Mouse (Mus musculus) liver, embryonic 14.5 days (tissue): ENCODE results near the gene Zic5. TPM values are rescaled to one million over a fixed set of nuclear protein-coding genes. Genes with fewer than 3 reads are reported as not detected.

Experiments used
- ATAC-seq: fragments of 200-750 bp; cut with Nextera tagmentation; 2 replicates; pipeline ENCODE4 v1.8.0; 2017; ENCODE audit warnings: moderate number of reproducible peaks, mild to moderate bottlenecking, moderate library complexity; ENCODE audit not compliant: insufficient read depth
- DNase-seq, 3 experiments: peaks; one replicate each; pipeline ENCODE4 v3.0.0-alpha.2; 2012 to 2013; ENCODE audit warnings: low read depth in 3 of 3, low spot score in 3 of 3
- H3K27ac ChIP-seq: fragments of 300-500 bp; sonication (generic); 2 replicates; pipeline ENCODE4 v1.5.1; 2014; ENCODE audit warnings: moderate library complexity, mild to moderate bottlenecking, control low read depth, inconsistent platforms
- H3K27me3 ChIP-seq: fragments of 300-500 bp; sonication (generic); 2 replicates; pipeline ENCODE4 v1.6.1; 2014; ENCODE audit warnings: mild to moderate bottlenecking, low read length, moderate library complexity; ENCODE audit not compliant: control insufficient read depth, insufficient read depth
- H3K36me3 ChIP-seq: fragments of 300-500 bp; sonication (generic); replicated peaks from 2 replicates; pipeline ENCODE4 v1.6.1; 2014; ENCODE audit warnings: low read depth; ENCODE audit not compliant: control insufficient read depth, insufficient read depth
- H3K4me1 ChIP-seq, 2 experiments: fragments of 200-500 bp in 1 of 2; fragments of 300-500 bp in 1 of 2; sonication (generic) in 1 of 2; replicated peaks; 2 replicates each; pipeline ENCODE4 v1.6.1; 2012 to 2014; ENCODE audit warnings: antibody characterized with exemption in 1 of 2, inconsistent platforms in 1 of 2, low read length in 1 of 2; ENCODE audit not compliant: control insufficient read depth in 2 of 2, insufficient read depth in 2 of 2
- H3K4me2 ChIP-seq: fragments of 300-500 bp; sonication (generic); 2 replicates; pipeline ENCODE4 v1.6.1; 2014; ENCODE audit warnings: low read depth, mild to moderate bottlenecking, control low read depth, moderate library complexity
- H3K4me3 ChIP-seq, 2 experiments: fragments of 200-500 bp in 1 of 2; fragments of 300-500 bp in 1 of 2; sonication (generic) in 1 of 2; 2 replicates each; pipeline ENCODE4 v1.5.1; 2012 to 2014; ENCODE audit warnings: low read depth in 2 of 2, low read length in 2 of 2, mild to moderate bottlenecking in 2 of 2, control low read depth in 1 of 2, inconsistent platforms in 1 of 2, moderate library complexity in 1 of 2; ENCODE audit not compliant: insufficient read depth in 1 of 2
- H3K9ac ChIP-seq: fragments of 300-500 bp; sonication (generic); replicated peaks from 2 replicates; pipeline ENCODE4 v1.6.1; 2014; ENCODE audit warnings: mild to moderate bottlenecking, control low read depth, moderate library complexity
- H3K9me3 ChIP-seq: fragments of 300-500 bp; sonication (generic); 2 replicates; pipeline ENCODE4 v1.6.1; 2016; ENCODE audit warnings: low read length, mixed read lengths; ENCODE audit not compliant: control insufficient read depth
- CTCF ChIP-seq: IDR thresholded peaks from 2 replicates; pipeline ENCODE4 v1.5.1; 2016; ENCODE audit warnings: antibody characterized with exemption, low read depth, control low read depth
- EP300 ChIP-seq: IDR thresholded peaks from 2 replicates; pipeline ENCODE4 v1.6.1; 2016; ENCODE audit warnings: antibody characterized with exemption, low read depth
- WGBS: fragments of 180-500 bp; shearing (Covaris S2); extraction: QIAGEN DNeasy Blood & Tissue Kit; methylation state at CpG from one replicate; pipeline ENCODE4 v1.1.7; 2014; ENCODE audit not compliant: insufficient replicate concordance; 5-methylcytosine and 5-hydroxymethylcytosine counted together
- polyA plus RNA-seq, 2 experiments: library from polyadenylated mRNA; depleted of rRNA in 1 of 2; stranded (reverse) in 1 of 2; unstranded in 1 of 2; fragments of >200 nt; fragmentation: Nextera tagmentation in 1 of 2; extraction: Ambion mirVana in 1 of 2; gene quantifications; 2 replicates each; pipeline versions ENCODE4 v1.2.1 to v1.2.3; 2012 to 2014

The Zic5 gene
- polyA plus RNA-seq, 2 experiments, result not detected

GRCm38 (mm10) chr14:122452701-122453387, 12.6 kb downstream of the Zic5 start:
- no peaks in the 10 kb centered on the region for H3K36me3 ChIP-seq
- no peak for TF ChIP-seq CTCF
- no peak for TF ChIP-seq EP300
- H3K4me3 ChIP-seq, result no peak overlapping the region
- no peak for ATAC-seq
- DNase-seq, result no peak
- H3K27me3 ChIP-seq, result peaks cover 58% of the 10 kb centered on the region
- no peak overlapping the region for H3K4me2 ChIP-seq
- 40% methylated on average over 13 of the region's 13 CpGs for WGBS
- H3K9me3 ChIP-seq, result no peaks in the 10 kb centered on the region
- H3K4me1 ChIP-seq, result no peaks in the 10 kb centered on the region
- H3K27ac ChIP-seq, result no peak overlapping the region
- no peak overlapping the region for H3K9ac ChIP-seq

GRCm38 (mm10) chr14:122451551-122452145, 13.8 kb downstream of the Zic5 start:
- DNase-seq (no peak), ATAC-seq (no peak)
- H3K9me3 ChIP-seq, result no peaks in the 10 kb centered on the region
- TF ChIP-seq EP300 (no peak), CTCF (no peak)
- H3K4me2 ChIP-seq, result no peak overlapping the region
- no peak overlapping the region for H3K9ac ChIP-seq
- H3K27me3 ChIP-seq, result peaks cover 58% of the 10 kb centered on the region
- no peaks in the 10 kb centered on the region for H3K4me1 ChIP-seq
- H3K27ac ChIP-seq, result no peak overlapping the region
- no peaks in the 10 kb centered on the region for H3K36me3 ChIP-seq
- H3K4me3 ChIP-seq, result no peak overlapping the region
- 50% methylated on average over 5 of the region's 5 CpGs for WGBS

DNA sequence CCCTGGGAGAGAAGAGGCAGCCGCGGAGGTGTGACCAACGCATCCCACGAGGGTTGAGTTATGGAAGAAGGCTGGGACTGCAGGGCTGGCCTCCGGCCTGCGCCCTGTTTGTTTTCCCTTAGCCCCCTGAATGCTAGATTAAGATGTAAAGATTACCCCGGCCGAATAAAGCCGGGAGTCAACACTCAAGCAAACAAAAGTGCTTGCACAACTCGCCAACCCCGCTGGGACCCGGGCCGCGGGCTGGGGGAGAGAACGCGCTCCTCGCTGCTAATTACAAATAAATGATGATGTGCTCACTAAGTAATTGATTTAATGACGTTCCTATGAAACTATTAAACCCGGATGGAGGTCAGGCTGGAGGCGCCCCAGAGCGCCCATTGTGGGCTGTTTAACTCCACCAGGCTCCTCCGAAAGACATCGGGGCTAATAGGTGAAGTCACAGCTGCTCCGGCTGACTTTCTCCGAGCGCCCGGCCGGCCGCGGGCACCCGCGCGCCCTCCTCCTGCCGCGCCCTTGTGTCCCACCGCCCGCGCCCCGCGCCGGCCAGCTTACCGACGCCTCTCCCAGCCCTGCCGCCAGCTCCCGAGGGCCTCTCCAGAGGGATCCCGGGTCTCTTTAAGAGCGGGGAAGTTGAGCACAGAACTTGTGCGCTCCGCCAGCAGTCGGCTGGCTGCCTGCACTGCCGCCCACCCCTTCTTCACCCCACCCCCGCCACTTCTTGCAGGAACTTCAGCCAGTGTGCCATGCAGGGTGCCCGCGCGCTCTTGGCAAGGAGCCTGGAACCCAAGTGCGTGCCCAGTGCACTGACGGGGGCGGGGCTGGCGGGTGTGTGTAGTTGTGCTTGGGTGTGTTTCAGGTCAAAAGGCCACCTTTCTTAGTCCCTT, 14.7 kb downstream of the Zic5 start, which contains the start of gene Gm5089:
TSS of gene Gm5089 (minus strand) at position 620 of the 887 bp plus-strand sequence.
- DNase-seq (no peak), ATAC-seq (no peak)
- no peak within 1 kb of the TSS for H3K4me3 ChIP-seq
- no peak for TF ChIP-seq CTCF
- TF ChIP-seq EP300, result no peak
- H3K4me1 ChIP-seq, result no peaks in the 10 kb centered on the region
- peak within 1 kb of the TSS; percentile 1; the same call in 1 of the 2 replicates for H3K4me2 ChIP-seq
- 2% methylated on average over 58 of the region's 59 CpGs for WGBS
- no peaks in the 10 kb centered on the region for H3K9me3 ChIP-seq
- H3K36me3 ChIP-seq, result no peaks in the 10 kb centered on the region
- peaks cover 58% of the 10 kb centered on the region for H3K27me3 ChIP-seq
- no peak within 1 kb of the TSS for H3K27ac ChIP-seq
- H3K9ac ChIP-seq, result no peak within 1 kb of the TSS

- H3K9me3 ChIP-seq, result no peaks in the 10 kb centered on the region
- peaks cover 58% of the 10 kb centered on the region for H3K27me3 ChIP-seq
Measured at GRCm38 (mm10) chr14:122449601-122450495, 15.6 kb downstream of the Zic5 start.

More at GRCm38 (mm10) chr14:122449601-122450495, 15.6 kb downstream of the Zic5 start:
- TF ChIP-seq CTCF (no peak), EP300 (no peak)
- no peak for DNase-seq
- ATAC-seq, result no peak
- Histone ChIP-seq H3K9ac (no peak overlapping the region), H3K36me3 (no peaks in the 10 kb centered on the region), H3K27ac (no peak overlapping the region), H3K4me1 (no peaks in the 10 kb centered on the region), H3K4me3 (no peak overlapping the region), H3K4me2 (no peak overlapping the region)
- 9% methylated on average over 29 of the region's 29 CpGs for WGBS
